In the genomic region with DNA sequence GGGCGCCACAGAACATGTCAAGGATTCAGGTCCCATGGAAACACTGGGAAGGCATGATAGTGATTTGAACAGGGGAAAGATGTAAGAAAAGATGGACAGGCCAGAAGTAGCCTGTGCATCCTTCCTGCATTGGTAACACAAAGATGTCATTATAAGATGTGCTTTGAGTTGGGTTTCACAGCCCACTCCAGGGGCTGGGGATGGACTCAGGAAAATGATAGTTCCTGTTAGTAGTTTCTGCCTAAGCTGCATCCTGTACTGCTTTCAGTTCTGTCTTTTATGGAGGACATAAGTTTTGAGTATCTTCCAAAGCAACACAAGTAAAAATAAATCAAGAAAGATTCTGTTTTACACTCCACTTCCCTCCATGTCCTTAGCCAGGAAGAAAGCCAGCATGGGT, we compare ENCODE assay signal across 31 mouse cellular contexts.
DNase-seq lines count a peak whose midpoint lies in the region; ATAC-seq and TF ChIP-seq lines count a peak whose summit lies in the region.
"Had no signal": no experiment of that assay in that cellular context is flagged by ENCODE, and none has a peak within 500 bp of the region (broad histone marks: within the 10 kb centered on the region; RNA-seq: fewer than 3 reads in every experiment).

No protein-coding gene starts in this region.

- ATAC-seq in liver, embryonic 12.5 days, result no peak
- peak; percentile 96 for ATAC-seq in granulocyte monocyte progenitor cell, adult 5-6 weeks (replicated peaks; ENCODE audit: poor library complexity, severe bottlenecking)
- 0 out of 2 replicates have a peak, but pooled peaks have one; percentile 35 for ATAC-seq in monocyte, adult 5-6 weeks (replicated peaks; ENCODE audit: insufficient number of reproducible peaks, low FRiP score, low TSS enrichment, poor library complexity, severe bottlenecking)
- ATAC-seq: forebrain, embryonic 16.5 days; intestine, embryonic 16.5 days had no signal

- no peak for TF ChIP-seq CTCF in liver, adult 2 months (IDR thresholded peaks at IDR 0.05; ENCODE audit: low read depth, low read length)

- H3K79me2 ChIP-seq in liver, adult 2 months (ENCODE audit: control insufficient read depth, insufficient read depth, low read length), result no peaks in the 10 kb centered on the region

- no peak for TF ChIP-seq POLR2A in liver, adult 2 months (IDR thresholded peaks at IDR 0.05; ENCODE audit: extremely low read depth, insufficient read depth, low read length)

- H3K4me2 ChIP-seq in liver, embryonic 12.5 days, result no peak overlapping the region
- H3K4me2 ChIP-seq: embryonic facial prominence, embryonic 12.5 days; heart, embryonic 11.5 days; hindbrain, embryonic 13.5 days; lung, embryonic 15.5 days had no signal

- H3K27me3 ChIP-seq in liver, adult 2 months (ENCODE audit: control insufficient read depth, insufficient read depth, low read length), result no peaks in the 10 kb centered on the region
- no peaks in the 10 kb centered on the region for H3K27me3 ChIP-seq in liver, embryonic 12.5 days (replicated peaks)
- H3K27me3 ChIP-seq: embryonic facial prominence, embryonic 12.5 days; hindbrain, embryonic 13.5 days; lung, embryonic 15.5 days had no signal

- no peak overlapping the region for H3K4me3 ChIP-seq in liver, adult 2 months (ENCODE audit: insufficient read depth, low read depth, low read length)
- no peak overlapping the region for H3K4me3 ChIP-seq in liver, embryonic 12.5 days
- H3K4me3 ChIP-seq: embryonic facial prominence, embryonic 12.5 days; forebrain, embryonic 10.5 days; hindbrain, embryonic 13.5 days; lung, embryonic 15.5 days had no signal

- no peak overlapping the region for H3K9ac ChIP-seq in liver, adult 2 months (ENCODE audit: low read depth, low read length)
- no peak overlapping the region for H3K9ac ChIP-seq in liver, embryonic 12.5 days
- H3K9ac ChIP-seq: embryonic facial prominence, embryonic 12.5 days; hindbrain, embryonic 13.5 days; lung, embryonic 15.5 days had no signal

- no peaks in the 10 kb centered on the region for H3K4me1 ChIP-seq in liver, adult 2 months (ENCODE audit: control insufficient read depth, insufficient read depth, low read length)
- no peaks in the 10 kb centered on the region for H3K4me1 ChIP-seq in liver, embryonic 12.5 days
- H3K4me1 ChIP-seq: lung, embryonic 15.5 days had no signal

- H3K27ac ChIP-seq in liver, adult 2 months (replicated peaks; ENCODE audit: insufficient read depth, low read depth, low read length), result no peak overlapping the region
- H3K27ac ChIP-seq in liver, embryonic 12.5 days, result no peak overlapping the region
- H3K27ac ChIP-seq: embryonic facial prominence, embryonic 12.5 days; forebrain, embryonic 10.5 days; hindbrain, embryonic 13.5 days; kidney, postnatal 0 days; lung, embryonic 15.5 days; stomach, postnatal 0 days had no signal

- H3K36me3 ChIP-seq in liver, adult 2 months (ENCODE audit: control insufficient read depth, insufficient read depth, low read length), result no peaks in the 10 kb centered on the region
- no peaks in the 10 kb centered on the region for H3K36me3 ChIP-seq in liver, embryonic 12.5 days
- H3K36me3 ChIP-seq: embryonic facial prominence, embryonic 12.5 days; forebrain, embryonic 10.5 days; hindbrain, embryonic 13.5 days; lung, embryonic 15.5 days had no signal

- 98% methylated on average over 1 of the region's 1 CpGs for WGBS in liver, adult 2 months
- 61% methylated on average over 1 of the region's 1 CpGs for WGBS in liver, embryonic 12.5 days (ENCODE audit: insufficient replicate concordance)

- no peaks in the 10 kb centered on the region for H3K9me3 ChIP-seq in liver, embryonic 12.5 days (replicated peaks)
- H3K9me3 ChIP-seq: embryonic facial prominence, embryonic 12.5 days; forebrain, embryonic 10.5 days; hindbrain, embryonic 13.5 days; lung, embryonic 15.5 days had no signal

- peak; percentile 9 for DNase-seq in liver, adult 2 months (ENCODE audit: extremely low read depth, low read depth, low spot score)
- DNase-seq in lung, postnatal 4 days, result no peak
- no peak for DNase-seq in urinary bladder, postnatal 25 days (ENCODE audit: low spot score)
- DNase-seq: adrenal gland, adult 2 months; adrenal gland, postnatal 36 days; B cell, adult 2 months; cerebellum, adult 11 months; cerebellum, adult 9-10 months; cerebellum, postnatal 36 days; embryo, embryonic 11 days; gastrocnemius, postnatal 10 days; heart, postnatal 36 days; kidney, adult 8-10 months; kidney, postnatal 4 days; liver; midbrain, embryonic 14.5 days; right cerebral cortex, postnatal 25 days; thymus, adult 18-20 months; thymus, postnatal 36 days had no signal
